Mouse (Mus musculus): ENCODE results near the gene Serpina16.

DNA sequence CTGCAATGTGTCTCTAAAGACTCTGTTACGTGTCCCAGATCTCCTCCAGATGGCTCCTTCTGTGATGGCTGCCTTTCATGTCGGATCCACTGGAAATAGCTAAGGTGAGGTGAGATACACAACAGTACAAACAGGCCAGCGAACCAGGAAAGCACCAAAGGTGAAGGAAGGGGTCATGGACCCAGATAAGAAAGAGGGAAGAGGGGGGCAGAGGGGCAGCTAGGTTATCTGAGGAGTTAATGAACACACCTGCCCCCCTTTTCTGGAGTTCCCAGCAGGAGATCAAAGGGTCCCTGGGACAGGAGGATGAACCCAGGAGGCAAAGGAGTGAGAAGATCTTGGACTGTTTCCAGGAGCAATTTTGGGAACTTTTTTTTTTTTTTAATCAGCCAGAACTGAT is 9.4 kb upstream of the Serpina16 start:
- no peak for TF ChIP-seq POLR2A (IDR thresholded peaks at IDR 0.05; ENCODE audit: low read depth, low read length)
- no peak for TF ChIP-seq CTCF (IDR thresholded peaks at IDR 0.05; ENCODE audit: borderline replicate concordance, insufficient read depth, low read length)
